Comparison of ENCODE assay signal across 21 mouse cellular contexts in the genomic region with DNA sequence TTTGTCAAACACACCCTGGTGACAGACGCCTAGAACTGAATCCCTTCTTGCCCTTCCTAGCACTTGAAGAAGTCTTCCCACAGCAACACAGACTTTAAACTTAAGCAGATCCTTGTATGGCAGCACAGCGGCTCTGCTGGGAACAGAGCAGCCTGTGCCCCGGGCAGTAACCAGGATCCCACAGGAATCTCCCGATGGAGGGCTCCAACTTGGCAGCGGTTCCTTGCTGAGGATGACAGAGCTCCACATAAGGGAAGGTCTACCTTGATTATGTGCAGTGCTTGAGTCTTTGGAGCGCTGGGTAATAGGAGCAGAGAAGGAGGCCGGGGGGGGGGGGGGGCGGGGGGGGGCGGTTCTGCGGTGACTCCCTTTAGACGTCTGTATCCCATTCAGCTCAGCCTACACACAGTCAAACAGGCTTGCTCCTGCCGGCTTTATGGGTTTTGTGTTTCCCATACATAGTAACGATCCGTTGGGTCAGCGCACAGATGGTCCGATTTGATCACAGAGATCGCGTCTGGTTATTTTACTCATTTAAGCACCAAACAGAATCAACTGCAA.
DNase-seq lines count a peak whose midpoint lies in the region; ATAC-seq and TF ChIP-seq lines count a peak whose summit lies in the region.
"Had no signal": no experiment of that assay in that cellular context is flagged by ENCODE, and none has a peak within 500 bp of the region (broad histone marks: within the 10 kb centered on the region; RNA-seq: fewer than 3 reads in every experiment).

No protein-coding gene starts in this region.

- H3K4me3 ChIP-seq in intestine, embryonic 16.5 days (ENCODE audit: low read length): no peak overlapping the region
- H3K4me3 ChIP-seq in intestine, postnatal 0 days (ENCODE audit: low read depth, low read length): no peak overlapping the region
- no peak overlapping the region for H3K4me3 ChIP-seq in embryonic facial prominence, embryonic 13.5 days
- no peak overlapping the region for H3K4me3 ChIP-seq in limb, embryonic 11.5 days (ENCODE audit: low read depth, low read length)
- no peak overlapping the region for H3K4me3 ChIP-seq in stomach, postnatal 0 days (ENCODE audit: low read depth, low read length)
- H3K4me3 ChIP-seq: forebrain, embryonic 13.5 days; gastrocnemius, adult 2 months; heart, embryonic 10.5 days had no signal

- H3K4me1 ChIP-seq in intestine, embryonic 16.5 days (ENCODE audit: control insufficient read depth, insufficient read depth, low read length): no peaks in the 10 kb centered on the region
- H3K4me1 ChIP-seq in intestine, postnatal 0 days (replicated peaks; ENCODE audit: control insufficient read depth, insufficient read depth, low read length): no peaks in the 10 kb centered on the region
- peaks cover 15% of the 10 kb centered on the region for H3K4me1 ChIP-seq in embryonic facial prominence, embryonic 13.5 days
- peaks cover 3% of the 10 kb centered on the region; the same call in 1 of the 2 replicates for H3K4me1 ChIP-seq in limb, embryonic 11.5 days (ENCODE audit: control insufficient read depth, insufficient read depth, low read length)
- no peaks in the 10 kb centered on the region for H3K4me1 ChIP-seq in stomach, postnatal 0 days (replicated peaks; ENCODE audit: control insufficient read depth, insufficient read depth)
- H3K4me1 ChIP-seq: forebrain, embryonic 13.5 days; heart, embryonic 10.5 days had no signal

- 0 out of 2 replicates have a peak, but pooled peaks have one; percentile 7 for ATAC-seq in intestine, embryonic 16.5 days
- ATAC-seq in intestine, postnatal 0 days: no peak
- ATAC-seq in embryonic facial prominence, embryonic 13.5 days (ENCODE audit: insufficient number of reproducible peaks, insufficient read depth, low FRiP score, low TSS enrichment, low read depth): peak; percentile 72
- 0 out of 2 replicates have a peak, but pooled peaks have one; percentile 35 for ATAC-seq in limb, embryonic 11.5 days (ENCODE audit: insufficient number of reproducible peaks, low FRiP score, low TSS enrichment, low read depth)
- ATAC-seq in stomach, postnatal 0 days (ENCODE audit: low FRiP score, low TSS enrichment): no peak
- ATAC-seq: activated CD4-positive, CD25-positive, alpha-beta regulatory T cell, adult 4 months; forebrain, embryonic 13.5 days; Patski had no signal

- no peak for DNase-seq in limb, embryonic 11.5 days (ENCODE audit: low spot score)
- no peak for DNase-seq in stomach, postnatal 0 days (ENCODE audit: low spot score)
- no peak for DNase-seq in thymus, postnatal 4 days
- DNase-seq in liver: no peak
- DNase-seq: adrenal gland, postnatal 14 days; cerebellum, adult 11-12 months; cerebellum, adult 9-10 months; cerebellum, postnatal 36 days; gastrocnemius, adult 2 months; gastrocnemius, postnatal 25 days; heart, adult 18-20 months; heart, postnatal 14 days had no signal

- H3K9me3 ChIP-seq in intestine, embryonic 16.5 days (ENCODE audit: control insufficient read depth, low read length): no peaks in the 10 kb centered on the region
- H3K9me3 ChIP-seq in intestine, postnatal 0 days (ENCODE audit: control insufficient read depth): no peaks in the 10 kb centered on the region
- H3K9me3 ChIP-seq in embryonic facial prominence, embryonic 13.5 days: no peaks in the 10 kb centered on the region
- no peaks in the 10 kb centered on the region for H3K9me3 ChIP-seq in limb, embryonic 11.5 days (ENCODE audit: control insufficient read depth, low read length)
- H3K9me3 ChIP-seq in stomach, postnatal 0 days (ENCODE audit: control insufficient read depth, low read length): no peaks in the 10 kb centered on the region
- H3K9me3 ChIP-seq: forebrain, embryonic 13.5 days; heart, embryonic 10.5 days had no signal

- no peak overlapping the region for H3K4me2 ChIP-seq in intestine, embryonic 16.5 days (ENCODE audit: low read depth, low read length)
- H3K4me2 ChIP-seq in intestine, postnatal 0 days (replicated peaks; ENCODE audit: low read depth): no peak overlapping the region
- H3K4me2 ChIP-seq in embryonic facial prominence, embryonic 13.5 days: peak overlapping the region; percentile 40
- H3K4me2 ChIP-seq in limb, embryonic 11.5 days (ENCODE audit: low read depth, severe bottlenecking): no peak overlapping the region
- H3K4me2 ChIP-seq in stomach, postnatal 0 days (replicated peaks; ENCODE audit: low read depth): no peak overlapping the region
- H3K4me2 ChIP-seq: forebrain, embryonic 13.5 days; hindbrain, embryonic 14.5 days had no signal

- TF ChIP-seq CTCF in intestine, postnatal 0 days (IDR thresholded peaks at IDR 0.05; ENCODE audit: low read depth): no peak
- TF ChIP-seq CTCF in stomach, postnatal 0 days (IDR thresholded peaks at IDR 0.05; ENCODE audit: low read depth): no peak

- H3K27me3 ChIP-seq in intestine, embryonic 16.5 days (replicated peaks; ENCODE audit: control insufficient read depth, insufficient read depth, low read length): no peaks in the 10 kb centered on the region
- 0 out of 2 replicates have a peak, but pooled peaks cover 7% of the 10 kb centered on the region for H3K27me3 ChIP-seq in intestine, postnatal 0 days (replicated peaks; ENCODE audit: control insufficient read depth, insufficient read depth, low read length)
- peaks cover 17% of the 10 kb centered on the region for H3K27me3 ChIP-seq in embryonic facial prominence, embryonic 13.5 days
- no peaks in the 10 kb centered on the region for H3K27me3 ChIP-seq in limb, embryonic 11.5 days (ENCODE audit: control insufficient read depth, insufficient read depth, low read length)
- H3K27me3 ChIP-seq in stomach, postnatal 0 days (ENCODE audit: control insufficient read depth, insufficient read depth, low read length): no peaks in the 10 kb centered on the region; the same call in 1 of the 2 replicates
- H3K27me3 ChIP-seq: CH12.LX had no signal

- H3K36me3 ChIP-seq in intestine, embryonic 16.5 days (ENCODE audit: control insufficient read depth, insufficient read depth, low read length): no peaks in the 10 kb centered on the region
- H3K36me3 ChIP-seq in intestine, postnatal 0 days (ENCODE audit: control insufficient read depth, insufficient read depth): no peaks in the 10 kb centered on the region
- H3K36me3 ChIP-seq in embryonic facial prominence, embryonic 13.5 days: no peaks in the 10 kb centered on the region
- H3K36me3 ChIP-seq in limb, embryonic 11.5 days (ENCODE audit: control insufficient read depth, insufficient read depth, low read length): no peaks in the 10 kb centered on the region
- no peaks in the 10 kb centered on the region for H3K36me3 ChIP-seq in stomach, postnatal 0 days (ENCODE audit: control insufficient read depth, insufficient read depth, low read length)
- H3K36me3 ChIP-seq: heart, embryonic 10.5 days had no signal

- no peak overlapping the region for H3K9ac ChIP-seq in intestine, embryonic 16.5 days (ENCODE audit: low read depth, low read length)
- H3K9ac ChIP-seq in intestine, postnatal 0 days (ENCODE audit: low read depth, low read length): no peak overlapping the region
- H3K9ac ChIP-seq in embryonic facial prominence, embryonic 13.5 days: no peak overlapping the region
- H3K9ac ChIP-seq in limb, embryonic 11.5 days (ENCODE audit: low read length): no peak overlapping the region
- H3K9ac ChIP-seq in stomach, postnatal 0 days (ENCODE audit: low read length): no peak overlapping the region
- H3K9ac ChIP-seq: forebrain, embryonic 13.5 days; hindbrain, embryonic 14.5 days had no signal

- 78% methylated on average over 15 of the region's 18 CpGs for WGBS in intestine, embryonic 16.5 days
- 77% methylated on average over 15 of the region's 18 CpGs for WGBS in intestine, postnatal 0 days
- WGBS in embryonic facial prominence, embryonic 13.5 days: 35% methylated on average over 15 of the region's 18 CpGs
- WGBS in limb, embryonic 11.5 days: 61% methylated on average over 14 of the region's 18 CpGs
- 64% methylated on average over 18 of the region's 18 CpGs for WGBS in stomach, postnatal 0 days

- H3K27ac ChIP-seq in intestine, embryonic 16.5 days (ENCODE audit: low read length): no peak overlapping the region
- no peak overlapping the region for H3K27ac ChIP-seq in intestine, postnatal 0 days (ENCODE audit: low read depth, low read length)
- peak overlapping the region; percentile 39; the same call in 1 of the 2 replicates for H3K27ac ChIP-seq in embryonic facial prominence, embryonic 13.5 days
- H3K27ac ChIP-seq in limb, embryonic 11.5 days (replicated peaks; ENCODE audit: low read depth, low read length): no peak overlapping the region
- 0 out of 2 replicates have a peak overlapping the region, but pooled peaks have one; percentile 2 for H3K27ac ChIP-seq in stomach, postnatal 0 days (replicated peaks)
- H3K27ac ChIP-seq: forebrain, embryonic 13.5 days; gastrocnemius, adult 2 months; heart, embryonic 10.5 days; hindbrain, embryonic 14.5 days had no signal

- no peak for TF ChIP-seq EP300 in stomach, postnatal 0 days (optimal IDR thresholded peaks at IDR 0.05)

Comparison
In these comparisons a context has a peak if more than half of its experiments do, and no peak if none do; other contexts are left out.
1. ATAC-seq: peak in intestine, embryonic 16.5 days (single experiment), embryonic facial prominence, embryonic 13.5 days (single experiment) and limb, embryonic 11.5 days (single experiment); none in intestine, postnatal 0 days (single experiment) and stomach, postnatal 0 days (single experiment).
2. H3K27ac ChIP-seq: peak in embryonic facial prominence, embryonic 13.5 days (single experiment) and stomach, postnatal 0 days (single experiment); none in intestine, embryonic 16.5 days (single experiment), intestine, postnatal 0 days (single experiment) and limb, embryonic 11.5 days (single experiment).